Mouse (Mus musculus) cortical plate, adult 2 months (tissue): ENCODE results near the gene Fxyd5.

Experiments used
- CTCF ChIP-seq: fragments of 200-500 bp; IDR thresholded peaks from 2 replicates; pipeline ENCODE4 v1.5.1; 2011; ENCODE audit warnings: mild to moderate bottlenecking, control low read depth, low read length; ENCODE audit not compliant: insufficient read depth; ENCODE audit errors: extremely low read depth
- POLR2A ChIP-seq: fragments of 200-500 bp; IDR thresholded peaks from 2 replicates; pipeline ENCODE4 v1.6.1; 2011; ENCODE audit warnings: mild to moderate bottlenecking, low read length, control low read depth; ENCODE audit not compliant: insufficient read depth; ENCODE audit errors: extremely low read depth

DNA sequence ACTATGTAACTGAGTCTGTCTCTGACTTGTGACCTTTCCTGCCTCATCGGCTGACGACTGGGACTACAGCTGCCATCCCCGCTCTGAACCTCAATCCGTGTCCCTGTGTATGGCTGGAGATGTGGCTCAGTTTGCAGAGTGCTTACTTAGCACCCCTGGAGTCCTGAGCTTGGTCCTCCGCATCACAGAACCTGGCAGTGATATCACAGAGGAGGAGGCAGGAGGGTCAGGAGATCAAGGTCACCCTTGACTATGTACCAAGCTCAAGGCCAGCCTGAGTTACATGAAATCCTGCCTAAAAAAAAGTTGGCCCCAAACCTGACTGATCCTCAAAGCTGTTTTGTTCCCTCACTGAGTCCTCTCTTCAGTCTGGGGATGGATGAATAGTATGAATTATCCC lies 15.4 kb upstream of the Fxyd5 start:
- TF ChIP-seq POLR2A (no peak), CTCF (no peak)
